Mouse (Mus musculus): Measurements from ENCODE around the gene Fance. TPM values are rescaled to one million over a fixed set of nuclear protein-coding genes. Genes with fewer than 3 reads are reported as not detected.
A peak's percentile ranks its signal among the peaks of the same experiment; 100 is the strongest.

Gene Fance
- polyA plus RNA-seq, 1 experiment = 42.0 TPM

DNA sequence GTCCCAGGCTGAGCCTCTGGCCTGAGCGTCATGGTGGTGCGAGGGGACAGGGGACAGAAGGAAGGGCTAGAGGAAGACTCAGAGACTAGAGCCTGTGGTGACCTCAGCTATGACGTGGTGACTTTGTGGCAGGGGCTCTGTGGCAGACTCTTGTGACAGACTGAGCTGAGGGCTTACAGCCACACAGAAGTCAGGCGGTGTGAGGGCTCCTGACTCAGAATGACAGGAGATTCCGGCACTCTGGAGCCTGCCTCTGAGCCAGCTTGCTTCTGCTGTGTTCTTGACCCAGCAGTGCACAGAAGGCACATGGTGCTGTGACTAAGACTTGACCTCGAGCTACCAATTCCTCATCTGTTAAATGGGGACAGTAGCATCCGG, 32.9 kb upstream of the Fance start:
- Histone ChIP-seq H3K36me3 (ENCODE audit: control insufficient read depth, insufficient read depth) (no peaks in the 10 kb centered on the region), H3K4me3 (ENCODE audit: insufficient read depth, poor library complexity, severe bottlenecking) (no peak overlapping the region), H3K79me2 (ENCODE audit: control insufficient read depth, insufficient read depth) (no peaks in the 10 kb centered on the region), H3K79me3 (ENCODE audit: low read depth) (no peaks in the 10 kb centered on the region), H3ac (ENCODE audit: control insufficient read depth, insufficient read length, low read depth) (peak overlapping the region; percentile 61), H3K27me3 (ENCODE audit: control insufficient read depth, insufficient read depth, insufficient read length) (no peaks in the 10 kb centered on the region)
- TF ChIP-seq USF1 (IDR thresholded peaks at IDR 0.05; ENCODE audit: low read depth) (peak; percentile 31), MYOG (IDR thresholded peaks at IDR 0.05; ENCODE audit: control insufficient read depth, extremely low read depth, insufficient read length) (no peak), MYOD1 (IDR thresholded peaks at IDR 0.05; ENCODE audit: control insufficient read depth, insufficient read length, low read depth) (no peak), CTCF (IDR thresholded peaks at IDR 0.05; ENCODE audit: control insufficient read depth, insufficient read depth, insufficient read length) (no peak), FOSL1 (IDR thresholded peaks at IDR 0.05; ENCODE audit: insufficient read depth, low read length, poor library complexity, severe bottlenecking) (no peak)

- H3K79me3 ChIP-seq (ENCODE audit: low read depth) = no peaks in the 10 kb centered on the region
- no peaks in the 10 kb centered on the region for H3K79me2 ChIP-seq (ENCODE audit: control insufficient read depth, insufficient read depth)
- no peaks in the 10 kb centered on the region for H3K36me3 ChIP-seq (ENCODE audit: control insufficient read depth, insufficient read depth)
- no peak overlapping the region for H3K4me3 ChIP-seq (ENCODE audit: insufficient read depth, poor library complexity, severe bottlenecking)
- H3ac ChIP-seq (ENCODE audit: control insufficient read depth, insufficient read length, low read depth) = no peak overlapping the region
- no peaks in the 10 kb centered on the region for H3K27me3 ChIP-seq (ENCODE audit: control insufficient read depth, insufficient read depth, insufficient read length)
- TF ChIP-seq USF1 (IDR thresholded peaks at IDR 0.05; ENCODE audit: low read depth) = no peak
- no peak for TF ChIP-seq MYOD1 (IDR thresholded peaks at IDR 0.05; ENCODE audit: control insufficient read depth, insufficient read length, low read depth)
- TF ChIP-seq FOSL1 (IDR thresholded peaks at IDR 0.05; ENCODE audit: insufficient read depth, low read length, poor library complexity, severe bottlenecking) = no peak
- no peak for TF ChIP-seq MYOG (IDR thresholded peaks at IDR 0.05; ENCODE audit: control insufficient read depth, extremely low read depth, insufficient read length)
- TF ChIP-seq CTCF (IDR thresholded peaks at IDR 0.05; ENCODE audit: control insufficient read depth, insufficient read depth, insufficient read length) = no peak
- TF ChIP-seq CEBPB (IDR thresholded peaks at IDR 0.05; ENCODE audit: low read depth) = no peak
- TF ChIP-seq MAX (IDR thresholded peaks at IDR 0.05) = no peak
Measured at GRCm38 (mm10) chr17:28280831-28281377, 32.4 kb upstream of the Fance start.

- H3ac ChIP-seq (ENCODE audit: control insufficient read depth, insufficient read length, low read depth) = no peak overlapping the region
- no peaks in the 10 kb centered on the region for H3K36me3 ChIP-seq (ENCODE audit: control insufficient read depth, insufficient read depth)
- no peaks in the 10 kb centered on the region for H3K27me3 ChIP-seq (ENCODE audit: control insufficient read depth, insufficient read depth, insufficient read length)
- H3K79me2 ChIP-seq (ENCODE audit: control insufficient read depth, insufficient read depth) = no peaks in the 10 kb centered on the region
- TF ChIP-seq CEBPB (IDR thresholded peaks at IDR 0.05; ENCODE audit: low read depth) (no peak), MAX (IDR thresholded peaks at IDR 0.05) (no peak), MYOD1 (IDR thresholded peaks at IDR 0.05; ENCODE audit: control insufficient read depth, insufficient read length, low read depth) (no peak), CTCF (IDR thresholded peaks at IDR 0.05; ENCODE audit: control insufficient read depth, insufficient read depth, insufficient read length) (no peak), FOSL1 (IDR thresholded peaks at IDR 0.05; ENCODE audit: insufficient read depth, low read length, poor library complexity, severe bottlenecking) (no peak), USF1 (IDR thresholded peaks at IDR 0.05; ENCODE audit: low read depth) (no peak), MYOG (IDR thresholded peaks at IDR 0.05; ENCODE audit: control insufficient read depth, extremely low read depth, insufficient read length) (no peak)
- no peaks in the 10 kb centered on the region for H3K79me3 ChIP-seq (ENCODE audit: low read depth)
- H3K4me3 ChIP-seq (ENCODE audit: insufficient read depth, poor library complexity, severe bottlenecking) = no peak overlapping the region
Measured at GRCm38 (mm10) chr17:28281866-28282441, 31.4 kb upstream of the Fance start.

DNA sequence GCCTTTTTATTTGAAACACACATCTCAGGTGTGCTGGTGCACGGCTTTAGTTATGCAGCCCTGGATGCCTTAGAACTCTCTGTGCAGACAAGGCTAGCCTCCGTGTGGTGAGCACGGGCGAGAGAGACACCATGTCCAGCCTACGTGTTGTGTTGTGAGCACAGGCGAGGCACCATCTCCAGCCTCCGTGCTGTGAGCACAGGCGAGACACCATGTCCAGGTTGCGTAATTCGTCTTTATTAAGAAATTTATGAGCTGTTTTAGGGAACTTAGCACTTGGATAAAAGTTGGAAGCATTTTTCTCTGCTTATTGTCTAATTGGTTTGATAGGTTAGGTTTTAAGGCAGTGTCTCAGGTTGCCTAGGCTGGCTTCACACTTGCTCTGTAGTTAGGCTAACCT, 30.1 kb upstream of the Fance start:
- Histone ChIP-seq H3ac (ENCODE audit: control insufficient read depth, insufficient read length, low read depth) (no peak overlapping the region), H3K36me3 (ENCODE audit: control insufficient read depth, insufficient read depth) (no peaks in the 10 kb centered on the region), H3K79me3 (ENCODE audit: low read depth) (no peaks in the 10 kb centered on the region), H3K27me3 (ENCODE audit: control insufficient read depth, insufficient read depth, insufficient read length) (no peaks in the 10 kb centered on the region), H3K79me2 (ENCODE audit: control insufficient read depth, insufficient read depth) (no peaks in the 10 kb centered on the region), H3K4me3 (ENCODE audit: insufficient read depth, poor library complexity, severe bottlenecking) (no peak overlapping the region)
- TF ChIP-seq CTCF (IDR thresholded peaks at IDR 0.05; ENCODE audit: control insufficient read depth, insufficient read depth, insufficient read length) (no peak), FOSL1 (IDR thresholded peaks at IDR 0.05; ENCODE audit: insufficient read depth, low read length, poor library complexity, severe bottlenecking) (no peak), CEBPB (IDR thresholded peaks at IDR 0.05; ENCODE audit: low read depth) (no peak), USF1 (IDR thresholded peaks at IDR 0.05; ENCODE audit: low read depth) (no peak), MAX (IDR thresholded peaks at IDR 0.05) (no peak)

DNA sequence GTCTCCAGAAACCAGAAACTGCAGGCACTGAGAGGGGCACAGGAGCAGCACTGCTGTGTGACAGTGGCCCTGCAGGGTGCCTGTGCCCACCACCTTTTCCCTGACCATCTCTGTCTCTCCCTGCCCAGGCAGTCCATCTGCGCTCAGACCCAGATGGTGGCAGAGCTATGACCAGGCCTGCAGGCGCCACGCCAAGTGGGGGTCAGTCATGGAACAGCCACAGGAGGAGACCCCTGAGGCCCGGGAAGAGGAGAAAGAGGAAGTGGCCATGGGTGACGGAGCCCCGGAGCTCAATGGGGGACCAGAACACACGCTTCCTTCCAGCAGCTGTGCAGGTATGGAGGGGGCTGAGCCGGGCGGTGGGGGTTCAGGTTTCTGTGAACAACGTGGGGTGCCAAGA, 27.2 kb upstream of the Fance start:
- H3K79me2 ChIP-seq (ENCODE audit: control insufficient read depth, insufficient read depth) = no peaks in the 10 kb centered on the region
- no peaks in the 10 kb centered on the region for H3K27me3 ChIP-seq (ENCODE audit: control insufficient read depth, insufficient read depth, insufficient read length)
- H3K79me3 ChIP-seq (ENCODE audit: low read depth) = no peaks in the 10 kb centered on the region
- TF ChIP-seq USF1 (IDR thresholded peaks at IDR 0.05; ENCODE audit: low read depth) (no peak), CEBPB (IDR thresholded peaks at IDR 0.05; ENCODE audit: low read depth) (no peak), MAX (IDR thresholded peaks at IDR 0.05) (no peak), MYOD1 (IDR thresholded peaks at IDR 0.05; ENCODE audit: control insufficient read depth, insufficient read length, low read depth) (no peak), MYOG (IDR thresholded peaks at IDR 0.05; ENCODE audit: control insufficient read depth, extremely low read depth, insufficient read length) (no peak), CTCF (IDR thresholded peaks at IDR 0.05; ENCODE audit: control insufficient read depth, insufficient read depth, insufficient read length) (no peak), FOSL1 (IDR thresholded peaks at IDR 0.05; ENCODE audit: insufficient read depth, low read length, poor library complexity, severe bottlenecking) (no peak)
- no peak overlapping the region for H3ac ChIP-seq (ENCODE audit: control insufficient read depth, insufficient read length, low read depth)
- H3K4me3 ChIP-seq (ENCODE audit: insufficient read depth, poor library complexity, severe bottlenecking) = no peak overlapping the region
- H3K36me3 ChIP-seq (ENCODE audit: control insufficient read depth, insufficient read depth) = no peaks in the 10 kb centered on the region

DNA sequence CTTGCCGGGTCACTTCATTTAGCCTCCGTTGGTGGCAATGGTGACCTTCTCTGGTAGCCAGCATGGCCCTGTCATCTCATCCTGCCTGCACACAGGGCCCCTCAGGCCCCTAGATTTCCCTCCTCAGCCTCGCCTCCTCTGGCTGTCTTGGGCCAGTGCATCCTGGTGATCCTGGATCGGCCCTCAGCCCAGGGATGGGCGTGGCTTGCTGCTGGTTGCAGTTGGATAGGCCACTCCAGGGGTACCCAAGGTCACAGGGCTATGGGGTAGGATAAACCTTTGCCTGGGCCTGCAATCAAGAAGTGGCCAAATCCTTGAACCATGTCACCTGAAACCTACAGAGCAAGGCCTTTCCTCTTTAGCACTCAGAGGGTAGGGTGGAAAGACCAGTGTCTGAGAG, 26.4 kb upstream of the Fance start:
- Histone ChIP-seq H3K36me3 (ENCODE audit: control insufficient read depth, insufficient read depth) (peaks cover 2% of the 10 kb centered on the region), H3K79me3 (ENCODE audit: low read depth) (no peaks in the 10 kb centered on the region), H3K27me3 (ENCODE audit: control insufficient read depth, insufficient read depth, insufficient read length) (no peaks in the 10 kb centered on the region), H3K4me3 (ENCODE audit: insufficient read depth, poor library complexity, severe bottlenecking) (no peak overlapping the region), H3K79me2 (ENCODE audit: control insufficient read depth, insufficient read depth) (no peaks in the 10 kb centered on the region), H3ac (ENCODE audit: control insufficient read depth, insufficient read length, low read depth) (no peak overlapping the region)
- TF ChIP-seq MAX (IDR thresholded peaks at IDR 0.05) (no peak), CEBPB (IDR thresholded peaks at IDR 0.05; ENCODE audit: low read depth) (no peak), CTCF (IDR thresholded peaks at IDR 0.05; ENCODE audit: control insufficient read depth, insufficient read depth, insufficient read length) (no peak), FOSL1 (IDR thresholded peaks at IDR 0.05; ENCODE audit: insufficient read depth, low read length, poor library complexity, severe bottlenecking) (no peak), MYOD1 (IDR thresholded peaks at IDR 0.05; ENCODE audit: control insufficient read depth, insufficient read length, low read depth) (no peak), MYOG (IDR thresholded peaks at IDR 0.05; ENCODE audit: control insufficient read depth, extremely low read depth, insufficient read length) (no peak), USF1 (IDR thresholded peaks at IDR 0.05; ENCODE audit: low read depth) (no peak)

Data from C2C12 (cell line).